Mouse (Mus musculus): ENCODE data around the gene Clybl. TPM values are rescaled to one million over a fixed set of nuclear protein-coding genes. Genes with fewer than 3 reads are reported as not detected.

Clybl gene
- polyA plus RNA-seq, 1 experiment from 2014 or later, result 35.6 TPM

- ATAC-seq (ENCODE audit: low FRiP score, low TSS enrichment), result no peak
- peaks cover 54% of the 10 kb centered on the region for H3K27me3 ChIP-seq (ENCODE audit: insufficient read depth, low read length)
These were observed 49.6 kb downstream of the Clybl start for GRCm38 (mm10) chr14:122231073-122231472.

GRCm38 (mm10) chr14:122233212-122233714 lies 51.8 kb downstream of the Clybl start:
- H3K36me3 ChIP-seq (ENCODE audit: insufficient read depth, low read length), result no peaks in the 10 kb centered on the region
- H3K27ac ChIP-seq (ENCODE audit: low read length), result no peak overlapping the region
- peaks cover 33% of the 10 kb centered on the region for H3K27me3 ChIP-seq (ENCODE audit: insufficient read depth, low read length)
- H3K4me3 ChIP-seq (ENCODE audit: low read length), result no peak overlapping the region
- ATAC-seq (ENCODE audit: low FRiP score, low TSS enrichment), result peak; percentile 53; the same call in 1 of the 2 replicates
- WGBS, result 46% methylated on average over 19 of the region's 19 CpGs
- H3K9ac ChIP-seq (replicated peaks; ENCODE audit: low read length), result no peak overlapping the region
- no peaks in the 10 kb centered on the region for H3K9me3 ChIP-seq (ENCODE audit: low read length)
- peak overlapping the region; percentile 19; the same call in 1 of the 2 replicates for H3K4me2 ChIP-seq (replicated peaks; ENCODE audit: low read depth, low read length)
- H3K4me1 ChIP-seq (ENCODE audit: insufficient read depth, low read length), result 0 out of 2 replicates have a peak, but pooled peaks cover 7% of the 10 kb centered on the region

More at GRCm38 (mm10) chr14:122231073-122231472, 49.6 kb downstream of the Clybl start:
- Histone ChIP-seq H3K4me2 (replicated peaks; ENCODE audit: low read depth, low read length) (no peak overlapping the region), H3K36me3 (ENCODE audit: insufficient read depth, low read length) (no peaks in the 10 kb centered on the region), H3K9me3 (ENCODE audit: low read length) (no peaks in the 10 kb centered on the region), H3K4me1 (ENCODE audit: insufficient read depth, low read length) (0 out of 2 replicates have a peak, but pooled peaks cover 7% of the 10 kb centered on the region), H3K9ac (replicated peaks; ENCODE audit: low read length) (no peak overlapping the region), H3K27ac (ENCODE audit: low read length) (no peak overlapping the region), H3K4me3 (ENCODE audit: low read length) (no peak overlapping the region)
- WGBS, result 60% methylated on average over 10 of the region's 10 CpGs

- Histone ChIP-seq H3K36me3 (ENCODE audit: insufficient read depth, low read length) (no peaks in the 10 kb centered on the region), H3K4me1 (ENCODE audit: insufficient read depth, low read length) (no peaks in the 10 kb centered on the region), H3K4me2 (replicated peaks; ENCODE audit: low read depth, low read length) (no peak overlapping the region), H3K4me3 (ENCODE audit: low read length) (no peak overlapping the region), H3K9me3 (ENCODE audit: low read length) (no peaks in the 10 kb centered on the region), H3K27ac (ENCODE audit: low read length) (no peak overlapping the region), H3K27me3 (ENCODE audit: insufficient read depth, low read length) (no peaks in the 10 kb centered on the region), H3K9ac (replicated peaks; ENCODE audit: low read length) (no peak overlapping the region)
- no peak for ATAC-seq (ENCODE audit: low FRiP score, low TSS enrichment)
- WGBS, result 83% methylated on average over 1 of the region's 1 CpGs
These were observed 62.4 kb downstream of the Clybl start for GRCm38 (mm10) chr14:122243874-122244273.

GRCm38 (mm10) chr14:122246919-122247859 lies 65.7 kb downstream of the Clybl start:
- Histone ChIP-seq H3K9ac (replicated peaks; ENCODE audit: low read length) (no peak overlapping the region), H3K4me3 (ENCODE audit: low read length) (no peak overlapping the region), H3K4me1 (ENCODE audit: insufficient read depth, low read length) (no peaks in the 10 kb centered on the region), H3K4me2 (replicated peaks; ENCODE audit: low read depth, low read length) (no peak overlapping the region), H3K27ac (ENCODE audit: low read length) (no peak overlapping the region), H3K9me3 (ENCODE audit: low read length) (no peaks in the 10 kb centered on the region), H3K27me3 (ENCODE audit: insufficient read depth, low read length) (no peaks in the 10 kb centered on the region), H3K36me3 (ENCODE audit: insufficient read depth, low read length) (no peaks in the 10 kb centered on the region)
- ATAC-seq (ENCODE audit: low FRiP score, low TSS enrichment), result no peak
- WGBS, result 68% methylated on average over 18 of the region's 18 CpGs

GRCm38 (mm10) chr14:122249123-122249522 lies 67.6 kb downstream of the Clybl start:
- ATAC-seq (ENCODE audit: low FRiP score, low TSS enrichment), result no peak
- Histone ChIP-seq H3K27me3 (ENCODE audit: insufficient read depth, low read length) (no peaks in the 10 kb centered on the region; the same call in 1 of the 2 replicates), H3K4me1 (ENCODE audit: insufficient read depth, low read length) (no peaks in the 10 kb centered on the region), H3K4me3 (ENCODE audit: low read length) (no peak overlapping the region), H3K4me2 (replicated peaks; ENCODE audit: low read depth, low read length) (no peak overlapping the region), H3K9me3 (ENCODE audit: low read length) (no peaks in the 10 kb centered on the region), H3K9ac (replicated peaks; ENCODE audit: low read length) (no peak overlapping the region), H3K27ac (ENCODE audit: low read length) (no peak overlapping the region), H3K36me3 (ENCODE audit: insufficient read depth, low read length) (no peaks in the 10 kb centered on the region)
- 78% methylated on average over 3 of the region's 3 CpGs for WGBS

- ATAC-seq (ENCODE audit: low FRiP score, low TSS enrichment), result no peak
- H3K9ac ChIP-seq (replicated peaks; ENCODE audit: low read length), result no peak overlapping the region
- H3K9me3 ChIP-seq (ENCODE audit: low read length), result no peaks in the 10 kb centered on the region
- H3K27me3 ChIP-seq (ENCODE audit: insufficient read depth, low read length), result peaks cover 15% of the 10 kb centered on the region
- H3K4me3 ChIP-seq (ENCODE audit: low read length), result no peak overlapping the region
- H3K4me1 ChIP-seq (ENCODE audit: insufficient read depth, low read length), result peaks cover 6% of the 10 kb centered on the region; the same call in 1 of the 2 replicates
- no peak overlapping the region for H3K4me2 ChIP-seq (replicated peaks; ENCODE audit: low read depth, low read length)
- no peak overlapping the region for H3K27ac ChIP-seq (ENCODE audit: low read length)
- no peaks in the 10 kb centered on the region for H3K36me3 ChIP-seq (ENCODE audit: insufficient read depth, low read length)
These were observed 69.8 kb downstream of the Clybl start for GRCm38 (mm10) chr14:122251346-122251745.

GRCm38 (mm10) chr14:122255562-122256260 lies 74.2 kb downstream of the Clybl start:
- Histone ChIP-seq H3K9me3 (ENCODE audit: low read length) (no peaks in the 10 kb centered on the region), H3K4me2 (replicated peaks; ENCODE audit: low read depth, low read length) (no peak overlapping the region), H3K4me3 (ENCODE audit: low read length) (no peak overlapping the region), H3K36me3 (ENCODE audit: insufficient read depth, low read length) (no peaks in the 10 kb centered on the region), H3K4me1 (ENCODE audit: insufficient read depth, low read length) (peaks cover 6% of the 10 kb centered on the region; the same call in 1 of the 2 replicates), H3K9ac (replicated peaks; ENCODE audit: low read length) (no peak overlapping the region), H3K27ac (ENCODE audit: low read length) (no peak overlapping the region), H3K27me3 (ENCODE audit: insufficient read depth, low read length) (peaks cover 39% of the 10 kb centered on the region)
- WGBS, result 4% methylated on average over 21 of the region's 21 CpGs
- ATAC-seq (ENCODE audit: low FRiP score, low TSS enrichment), result no peak

GRCm38 (mm10) chr14:122256261-122256634 lies 74.7 kb downstream of the Clybl start:
- H3K4me1 ChIP-seq (ENCODE audit: insufficient read depth, low read length), result peaks cover 6% of the 10 kb centered on the region; the same call in 1 of the 2 replicates
- no peak overlapping the region for H3K9ac ChIP-seq (replicated peaks; ENCODE audit: low read length)
- no peak for ATAC-seq (ENCODE audit: low FRiP score, low TSS enrichment)
- no peak overlapping the region for H3K4me2 ChIP-seq (replicated peaks; ENCODE audit: low read depth, low read length)
- WGBS, result 19% methylated on average over 8 of the region's 8 CpGs
- no peaks in the 10 kb centered on the region for H3K9me3 ChIP-seq (ENCODE audit: low read length)
- peaks cover 39% of the 10 kb centered on the region for H3K27me3 ChIP-seq (ENCODE audit: insufficient read depth, low read length)
- no peaks in the 10 kb centered on the region for H3K36me3 ChIP-seq (ENCODE audit: insufficient read depth, low read length)
- H3K4me3 ChIP-seq (ENCODE audit: low read length), result no peak overlapping the region
- no peak overlapping the region for H3K27ac ChIP-seq (ENCODE audit: low read length)

GRCm38 (mm10) chr14:122258297-122258696 lies 76.8 kb downstream of the Clybl start:
- Histone ChIP-seq H3K9me3 (ENCODE audit: low read length) (no peaks in the 10 kb centered on the region), H3K36me3 (ENCODE audit: insufficient read depth, low read length) (no peaks in the 10 kb centered on the region), H3K27ac (ENCODE audit: low read length) (no peak overlapping the region), H3K9ac (replicated peaks; ENCODE audit: low read length) (no peak overlapping the region), H3K4me1 (ENCODE audit: insufficient read depth, low read length) (peaks cover 6% of the 10 kb centered on the region; the same call in 1 of the 2 replicates), H3K27me3 (ENCODE audit: insufficient read depth, low read length) (peaks cover 43% of the 10 kb centered on the region), H3K4me3 (ENCODE audit: low read length) (no peak overlapping the region), H3K4me2 (replicated peaks; ENCODE audit: low read depth, low read length) (no peak overlapping the region)
- no peak for ATAC-seq (ENCODE audit: low FRiP score, low TSS enrichment)
- 37% methylated on average over 5 of the region's 5 CpGs for WGBS
